Mouse (Mus musculus): ENCODE data around the gene Chn2. TPM values are rescaled to one million over a fixed set of nuclear protein-coding genes. Genes with fewer than 3 reads are reported as not detected.

Gene Chn2
- total and polyA plus RNA-seq, 2 experiments from 2014 or later = 33.3 to 49.4 TPM

DNA sequence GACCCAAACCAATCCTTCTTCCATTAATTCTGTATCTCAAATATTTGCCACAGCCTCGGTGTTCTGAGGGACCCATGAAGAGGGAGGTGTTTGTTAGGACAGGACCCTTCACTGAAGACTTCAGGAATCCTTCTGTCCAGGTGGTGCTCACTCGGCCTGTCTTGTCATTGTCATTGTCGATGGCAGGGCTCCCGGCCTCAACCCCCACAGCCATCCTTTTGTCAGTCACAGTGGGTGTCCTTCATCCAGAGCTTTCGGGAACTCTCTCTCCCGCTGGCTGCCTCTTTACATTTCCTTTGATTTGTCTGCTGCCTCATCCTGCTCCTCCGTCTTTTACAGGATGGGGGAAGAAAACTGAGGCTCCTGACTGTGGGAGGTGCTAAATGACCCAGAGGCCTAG lies 57.5 kb downstream of the Chn2 start:
- Histone ChIP-seq H3K36me3 (ENCODE audit: insufficient read depth) (no peaks in the 10 kb centered on the region), H3K4me3 (ENCODE audit: low read depth, low read length) (no peak overlapping the region), H3K27ac (ENCODE audit: low read depth, low read length) (no peak overlapping the region), H3K27me3 (ENCODE audit: insufficient read depth, low read length) (no peaks in the 10 kb centered on the region), H3K9ac (no peak overlapping the region), H3K4me1 (ENCODE audit: insufficient read depth) (no peaks in the 10 kb centered on the region), H3K9me3 (ENCODE audit: low read length) (no peaks in the 10 kb centered on the region), H3K4me2 (ENCODE audit: low read depth) (no peak overlapping the region)
- TF ChIP-seq CTCF (IDR thresholded peaks at IDR 0.05; ENCODE audit: low read depth) = no peak
- ATAC-seq (no peak), DNase-seq (no peak)
- 11% methylated on average over 7 of the region's 7 CpGs for WGBS

DNA sequence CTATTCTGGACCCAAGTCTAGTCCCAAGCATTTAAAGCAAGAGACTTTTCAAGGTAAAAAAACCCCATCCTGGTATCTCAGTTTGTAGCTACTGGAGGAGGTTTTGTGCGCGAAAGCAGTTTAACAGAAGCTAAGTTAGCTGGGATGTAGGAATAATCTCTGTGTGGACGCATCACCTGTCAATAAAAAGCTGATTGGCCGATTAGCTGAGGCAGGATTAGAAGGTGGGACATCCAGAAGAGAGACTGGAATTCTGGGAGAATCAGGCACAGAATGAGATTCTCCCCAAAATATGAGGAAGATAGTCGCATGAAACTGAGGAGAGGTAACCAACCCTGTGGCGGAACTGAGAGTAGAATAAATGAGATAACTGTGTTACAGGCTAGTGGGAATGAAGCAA lies 59.0 kb downstream of the Chn2 start:
- 95% methylated on average over 6 of the region's 6 CpGs for WGBS

DNA sequence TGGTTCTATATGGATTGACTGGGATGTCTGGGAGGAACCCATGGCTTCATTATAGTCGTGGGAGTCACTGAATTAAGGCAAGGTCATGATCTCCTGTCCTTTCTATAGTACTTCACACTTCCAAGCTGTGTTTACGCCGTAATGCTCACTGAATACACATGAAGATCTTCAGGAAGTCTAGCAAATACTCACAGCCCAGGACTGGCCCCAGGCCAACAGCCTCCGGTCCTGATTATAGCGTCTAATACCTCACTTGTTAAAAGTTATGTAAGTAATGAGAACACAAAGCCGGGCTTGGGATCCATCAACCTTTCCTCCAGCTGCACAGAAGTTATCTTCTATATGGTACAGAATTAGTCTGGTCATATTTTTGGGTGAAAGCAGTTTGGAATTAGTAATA lies 60.3 kb downstream of the Chn2 start:
- Histone ChIP-seq H3K4me2 (ENCODE audit: low read depth) (no peak overlapping the region), H3K9me3 (ENCODE audit: low read length) (no peaks in the 10 kb centered on the region), H3K36me3 (ENCODE audit: insufficient read depth) (no peaks in the 10 kb centered on the region), H3K9ac (no peak overlapping the region), H3K27ac (ENCODE audit: low read depth, low read length) (no peak overlapping the region), H3K27me3 (ENCODE audit: insufficient read depth, low read length) (no peaks in the 10 kb centered on the region), H3K4me3 (ENCODE audit: low read depth, low read length) (no peak overlapping the region), H3K4me1 (ENCODE audit: insufficient read depth) (no peaks in the 10 kb centered on the region)
- no peak for DNase-seq
- WGBS = 33% methylated on average over 6 of the region's 6 CpGs
- no peak for ATAC-seq
- TF ChIP-seq CTCF (IDR thresholded peaks at IDR 0.05; ENCODE audit: low read depth) = no peak

More for the DNA sequence above, 59.0 kb downstream of the Chn2 start:
- Histone ChIP-seq H3K4me1 (ENCODE audit: insufficient read depth) (no peaks in the 10 kb centered on the region), H3K9ac (no peak overlapping the region), H3K36me3 (ENCODE audit: insufficient read depth) (no peaks in the 10 kb centered on the region), H3K4me2 (ENCODE audit: low read depth) (no peak overlapping the region), H3K27ac (ENCODE audit: low read depth, low read length) (no peak overlapping the region), H3K27me3 (ENCODE audit: insufficient read depth, low read length) (no peaks in the 10 kb centered on the region), H3K9me3 (ENCODE audit: low read length) (no peaks in the 10 kb centered on the region), H3K4me3 (ENCODE audit: low read depth, low read length) (no peak overlapping the region)
- TF ChIP-seq CTCF (IDR thresholded peaks at IDR 0.05; ENCODE audit: low read depth) = no peak
- ATAC-seq (no peak), DNase-seq (no peak)

DNA sequence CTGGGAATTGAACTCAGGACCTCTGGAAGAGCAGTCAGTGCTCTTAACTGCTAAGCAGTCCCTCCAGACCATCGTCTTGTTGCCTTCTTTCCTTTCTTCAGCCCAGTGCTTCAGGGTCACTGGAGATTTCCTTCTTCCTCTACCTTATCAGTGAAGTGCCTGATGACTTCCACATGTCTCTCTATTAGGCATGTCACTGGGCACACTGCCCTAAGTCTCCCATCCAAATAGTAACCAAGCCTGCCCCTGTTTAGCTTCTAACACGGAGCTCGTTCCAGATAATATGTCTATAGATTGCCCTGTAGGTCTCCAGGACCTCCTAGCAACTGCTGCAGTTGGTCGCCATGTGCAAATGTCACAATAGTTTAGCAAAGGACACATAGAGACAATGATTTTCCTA lies 62.9 kb downstream of the Chn2 start:
- TF ChIP-seq CTCF (IDR thresholded peaks at IDR 0.05; ENCODE audit: low read depth) = no peak
- Histone ChIP-seq H3K27ac (ENCODE audit: low read depth, low read length) (no peak overlapping the region), H3K4me2 (ENCODE audit: low read depth) (no peak overlapping the region), H3K36me3 (ENCODE audit: insufficient read depth) (no peaks in the 10 kb centered on the region), H3K27me3 (ENCODE audit: insufficient read depth, low read length) (no peaks in the 10 kb centered on the region), H3K4me3 (ENCODE audit: low read depth, low read length) (no peak overlapping the region), H3K9ac (no peak overlapping the region), H3K9me3 (ENCODE audit: low read length) (no peaks in the 10 kb centered on the region), H3K4me1 (ENCODE audit: insufficient read depth) (0 out of 2 replicates have a peak, but pooled peaks cover 3% of the 10 kb centered on the region)
- DNase-seq (no peak), ATAC-seq (no peak)
- 89% methylated on average over 4 of the region's 4 CpGs for WGBS

DNA sequence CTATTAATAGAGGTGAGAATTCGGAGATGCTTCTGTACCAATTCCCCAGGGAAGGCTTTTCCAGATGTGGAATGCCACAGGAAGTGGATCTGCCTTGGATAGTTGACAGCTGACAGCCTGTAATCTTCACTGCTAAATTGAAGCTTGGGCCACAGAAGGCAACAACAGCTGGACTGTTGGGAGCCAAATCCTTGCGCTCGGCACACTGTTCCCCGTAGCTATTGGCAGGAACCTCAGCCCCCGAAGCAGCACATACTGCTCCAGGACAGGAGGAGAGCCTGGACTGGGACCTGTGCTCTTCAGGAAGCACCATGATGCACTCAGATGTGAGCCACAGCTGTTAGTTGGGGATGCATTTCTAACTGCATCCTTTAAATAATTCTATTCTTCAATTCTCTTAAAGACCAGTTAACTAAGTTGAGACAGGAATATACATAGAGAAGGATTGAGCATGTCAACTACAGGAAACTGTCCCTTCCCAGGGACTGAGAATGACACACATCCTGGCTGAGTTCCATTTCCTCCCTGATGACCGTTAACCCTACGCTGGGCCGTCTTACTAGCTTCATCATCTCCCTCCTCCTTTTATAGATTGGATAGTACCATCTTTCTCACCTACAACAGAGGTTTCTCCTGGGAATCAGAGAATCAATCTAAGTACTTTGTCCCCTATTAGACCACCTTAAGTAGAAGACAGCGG lies 64.1 kb downstream of the Chn2 start:
- ATAC-seq (no peak), DNase-seq (no peak)
- H3K36me3 ChIP-seq (ENCODE audit: insufficient read depth) = no peaks in the 10 kb centered on the region
- no peak for TF ChIP-seq CTCF (IDR thresholded peaks at IDR 0.05; ENCODE audit: low read depth)
- no peaks in the 10 kb centered on the region for H3K27me3 ChIP-seq (ENCODE audit: insufficient read depth, low read length)
- 0 out of 2 replicates have a peak, but pooled peaks cover 3% of the 10 kb centered on the region for H3K4me1 ChIP-seq (ENCODE audit: insufficient read depth)
- no peaks in the 10 kb centered on the region for H3K9me3 ChIP-seq (ENCODE audit: low read length)
- no peak overlapping the region for H3K27ac ChIP-seq (ENCODE audit: low read depth, low read length)
- no peak overlapping the region for H3K9ac ChIP-seq
- no peak overlapping the region for H3K4me2 ChIP-seq (ENCODE audit: low read depth)
- no peak overlapping the region for H3K4me3 ChIP-seq (ENCODE audit: low read depth, low read length)
- 74% methylated on average over 9 of the region's 9 CpGs for WGBS

DNA sequence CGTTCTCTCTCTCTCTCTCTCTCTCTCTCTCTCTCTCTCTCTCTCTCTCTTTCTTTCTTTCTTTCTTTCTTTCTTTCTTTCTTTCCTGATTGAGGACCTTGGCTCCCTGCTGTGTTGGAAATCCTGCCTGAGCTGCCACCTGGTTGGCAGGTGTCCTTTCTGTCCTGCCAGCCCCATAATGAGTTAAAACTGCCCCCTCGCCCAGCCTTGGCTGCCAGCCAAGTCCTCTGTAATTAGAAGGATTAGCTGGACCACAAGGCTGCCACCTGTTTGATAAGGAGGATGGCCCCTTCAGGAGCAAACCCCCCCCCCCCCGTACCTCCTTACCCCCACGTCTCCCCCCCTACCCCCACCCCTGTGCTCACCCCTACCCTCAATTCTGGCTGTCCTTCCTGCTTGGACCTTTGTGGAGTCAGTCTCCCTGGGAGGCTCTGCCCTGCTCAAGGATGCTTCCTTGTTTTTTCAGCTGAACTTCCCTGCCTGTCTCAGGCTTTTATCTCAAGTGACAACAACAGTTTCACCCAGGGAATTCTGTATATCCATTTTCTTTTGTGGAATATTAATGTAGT lies 72.1 kb downstream of the Chn2 start:
- H3K36me3 ChIP-seq (ENCODE audit: insufficient read depth) = no peaks in the 10 kb centered on the region
- H3K9ac ChIP-seq = no peak overlapping the region
- H3K9me3 ChIP-seq (ENCODE audit: low read length) = no peaks in the 10 kb centered on the region
- no peak overlapping the region for H3K4me3 ChIP-seq (ENCODE audit: low read depth, low read length)
- DNase-seq (no peak), ATAC-seq (no peak)
- H3K27ac ChIP-seq (ENCODE audit: low read depth, low read length) = no peak overlapping the region
- TF ChIP-seq CTCF (IDR thresholded peaks at IDR 0.05; ENCODE audit: low read depth) = no peak
- no peaks in the 10 kb centered on the region for H3K4me1 ChIP-seq (ENCODE audit: insufficient read depth)
- no peaks in the 10 kb centered on the region for H3K27me3 ChIP-seq (ENCODE audit: insufficient read depth, low read length)
- 5% methylated on average over 4 of the region's 4 CpGs for WGBS
- no peak overlapping the region for H3K4me2 ChIP-seq (ENCODE audit: low read depth)

DNA sequence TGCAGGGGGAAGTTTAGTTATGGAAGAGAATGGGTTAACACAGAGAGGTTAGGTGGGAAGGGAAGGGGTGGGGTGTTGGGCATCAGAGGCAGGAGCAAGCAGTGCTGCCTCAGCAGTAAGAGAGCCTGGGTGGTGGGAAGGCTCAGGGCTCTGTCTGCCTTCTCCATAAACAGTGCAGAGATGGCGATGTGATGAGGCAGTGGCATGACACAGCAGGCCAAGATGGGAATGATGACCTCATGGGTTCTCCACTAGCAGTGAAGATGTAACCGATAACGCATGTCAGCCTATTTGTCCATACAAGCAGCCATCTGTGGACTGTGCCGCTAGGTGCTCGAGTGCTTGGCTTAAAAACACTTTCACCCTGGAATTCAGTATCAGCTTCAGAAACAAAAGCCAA lies 74.0 kb downstream of the Chn2 start:
- DNase-seq (no peak), ATAC-seq (no peak)
- Histone ChIP-seq H3K4me3 (ENCODE audit: low read depth, low read length) (no peak overlapping the region), H3K27ac (ENCODE audit: low read depth, low read length) (no peak overlapping the region), H3K4me2 (ENCODE audit: low read depth) (no peak overlapping the region), H3K9me3 (ENCODE audit: low read length) (no peaks in the 10 kb centered on the region), H3K4me1 (ENCODE audit: insufficient read depth) (no peaks in the 10 kb centered on the region), H3K27me3 (ENCODE audit: insufficient read depth, low read length) (no peaks in the 10 kb centered on the region), H3K9ac (no peak overlapping the region), H3K36me3 (ENCODE audit: insufficient read depth) (no peaks in the 10 kb centered on the region)
- 89% methylated on average over 5 of the region's 5 CpGs for WGBS
- no peak for TF ChIP-seq CTCF (IDR thresholded peaks at IDR 0.05; ENCODE audit: low read depth)

Data from forebrain, postnatal 0 days (tissue).